Mouse (Mus musculus): Measurements from ENCODE around the gene Tie1. TPM values are rescaled to one million over a fixed set of nuclear protein-coding genes. Genes with fewer than 3 reads are reported as not detected.
A peak's percentile ranks its signal among the peaks of the same experiment; 100 is the strongest.
"Not testable (repeated sequence)": the region's sequence is repeated elsewhere in the genome, so short reads cannot be mapped to it uniquely, and the experiment has no call there.

Tie1 gene
- polyA plus RNA-seq, 1 experiment from 2014 or later, result 21.8 TPM

DNA sequence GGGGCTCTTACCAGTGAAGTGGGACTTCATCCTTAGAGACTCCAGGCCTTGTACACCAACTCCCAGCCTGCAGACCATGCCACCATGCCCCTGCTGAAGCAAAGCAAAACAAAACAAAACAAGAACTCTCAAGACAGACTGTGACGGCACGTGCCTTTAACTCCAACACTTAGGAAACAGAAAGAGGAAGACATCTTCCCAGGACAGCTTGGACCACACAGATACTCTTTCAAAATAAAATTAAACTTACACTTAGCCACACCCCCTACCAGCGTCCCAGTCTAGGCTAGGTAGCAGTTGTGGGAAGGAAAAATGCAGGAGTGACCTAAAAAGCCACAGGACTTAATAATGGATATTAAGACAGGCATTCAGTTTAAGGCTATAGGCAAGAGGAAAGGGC lies 35.9 kb upstream of the Tie1 start:
- no peak for ATAC-seq
- H3K27ac ChIP-seq (ENCODE audit: low read length), result peak overlapping the region; percentile 94
- WGBS, result 62% methylated on average over 3 of the region's 3 CpGs

GRCm38 (mm10) chr4:118523976-118524375 lies 34.1 kb upstream of the Tie1 start:
- Histone ChIP-seq H3K4me2 (ENCODE audit: low read depth, low read length) (no peak overlapping the region), H3K27ac (ENCODE audit: low read length) (no peak overlapping the region), H3K9me3 (ENCODE audit: control insufficient read depth, low read length) (no peaks in the 10 kb centered on the region), H3K4me3 (ENCODE audit: low read length) (no peak overlapping the region), H3K36me3 (ENCODE audit: control insufficient read depth, insufficient read depth, low read length) (no peaks in the 10 kb centered on the region), H3K27me3 (replicated peaks; ENCODE audit: control insufficient read depth, insufficient read depth, low read length) (no peaks in the 10 kb centered on the region), H3K4me1 (ENCODE audit: control insufficient read depth, insufficient read depth, low read length) (peaks cover 12% of the 10 kb centered on the region), H3K9ac (ENCODE audit: low read depth, low read length) (no peak overlapping the region)
- no peak for ATAC-seq
- WGBS, result 70% methylated on average over 7 of the region's 7 CpGs

More for the DNA sequence above, 35.9 kb upstream of the Tie1 start:
- Histone ChIP-seq H3K4me3 (ENCODE audit: low read length) (no peak overlapping the region), H3K9me3 (ENCODE audit: control insufficient read depth, low read length) (no peaks in the 10 kb centered on the region), H3K36me3 (ENCODE audit: control insufficient read depth, insufficient read depth, low read length) (no peaks in the 10 kb centered on the region), H3K4me2 (ENCODE audit: low read depth, low read length) (no peak overlapping the region), H3K27me3 (replicated peaks; ENCODE audit: control insufficient read depth, insufficient read depth, low read length) (no peaks in the 10 kb centered on the region), H3K9ac (ENCODE audit: low read depth, low read length) (no peak overlapping the region), H3K4me1 (ENCODE audit: control insufficient read depth, insufficient read depth, low read length) (peaks cover 12% of the 10 kb centered on the region)

DNA sequence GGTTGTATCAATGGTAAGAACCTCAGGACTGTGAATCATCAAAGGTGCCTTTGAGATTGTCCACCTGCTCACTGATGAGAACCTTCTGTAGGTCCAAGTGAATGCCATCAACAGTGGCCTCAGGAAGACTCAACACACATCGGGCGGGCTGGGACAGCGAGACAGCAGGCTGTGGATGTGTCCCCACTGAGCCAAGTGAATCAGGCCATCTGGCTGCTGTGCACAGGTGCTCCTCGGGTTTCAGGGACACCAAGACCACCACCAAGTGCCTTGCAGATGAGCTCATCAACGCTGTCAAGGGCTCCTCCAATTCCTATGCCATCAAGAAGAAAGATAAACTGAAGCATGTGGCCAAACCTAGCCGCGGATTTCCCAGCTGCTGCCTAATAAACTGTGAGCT lies 32.4 kb upstream of the Tie1 start:
- no peak overlapping the region for H3K27ac ChIP-seq (ENCODE audit: low read length)
- WGBS, result 88% methylated on average over 7 of the region's 7 CpGs

DNA sequence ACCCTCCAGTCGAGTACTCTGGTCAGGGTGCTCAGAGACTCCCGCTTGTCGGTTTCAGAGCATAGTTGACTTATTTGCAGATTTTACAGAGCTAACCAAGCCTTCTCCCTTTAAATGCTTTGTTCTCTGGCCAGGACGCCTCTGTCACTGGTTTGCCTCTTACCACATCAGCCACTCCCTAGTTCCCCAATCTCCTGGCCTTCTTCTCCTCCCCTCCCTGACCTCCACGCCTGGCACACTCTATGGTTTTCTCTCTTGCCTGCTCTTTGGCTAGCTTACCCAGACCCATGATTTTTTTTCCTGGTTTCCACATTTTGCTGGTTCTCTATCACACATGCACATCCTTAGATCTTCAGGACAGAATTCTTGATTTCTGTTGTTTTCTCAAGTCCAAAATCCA lies 28.3 kb upstream of the Tie1 start:
- 59% methylated on average over 5 of the region's 5 CpGs for WGBS
- H3K4me3 ChIP-seq (ENCODE audit: low read length), result peak overlapping the region; percentile 12; the same call in 1 of the 2 replicates
- H3K4me1 ChIP-seq (ENCODE audit: control insufficient read depth, insufficient read depth, low read length), result peaks cover 12% of the 10 kb centered on the region; the same call in 1 of the 2 replicates
- peak overlapping the region; percentile 52 for H3K9ac ChIP-seq (ENCODE audit: low read depth, low read length)
- H3K36me3 ChIP-seq (ENCODE audit: control insufficient read depth, insufficient read depth, low read length), result no peaks in the 10 kb centered on the region
- no peak for ATAC-seq
- H3K9me3 ChIP-seq (ENCODE audit: control insufficient read depth, low read length), result no peaks in the 10 kb centered on the region
- peak overlapping the region; percentile 38; the same call in 1 of the 2 replicates for H3K4me2 ChIP-seq (ENCODE audit: low read depth, low read length)
- H3K27ac ChIP-seq (ENCODE audit: low read length), result peak overlapping the region; percentile 95
- H3K27me3 ChIP-seq (replicated peaks; ENCODE audit: control insufficient read depth, insufficient read depth, low read length), result no peaks in the 10 kb centered on the region

More for the DNA sequence above, 32.4 kb upstream of the Tie1 start:
- Histone ChIP-seq H3K4me1 (ENCODE audit: control insufficient read depth, insufficient read depth, low read length) (peaks cover 18% of the 10 kb centered on the region), H3K9ac (ENCODE audit: low read depth, low read length) (no peak overlapping the region), H3K27me3 (replicated peaks; ENCODE audit: control insufficient read depth, insufficient read depth, low read length) (no peaks in the 10 kb centered on the region), H3K36me3 (ENCODE audit: control insufficient read depth, insufficient read depth, low read length) (no peaks in the 10 kb centered on the region), H3K9me3 (ENCODE audit: control insufficient read depth, low read length) (no peaks in the 10 kb centered on the region), H3K4me3 (ENCODE audit: low read length) (no peak overlapping the region), H3K4me2 (ENCODE audit: low read depth, low read length) (no peak overlapping the region)
- no peak for ATAC-seq

DNA sequence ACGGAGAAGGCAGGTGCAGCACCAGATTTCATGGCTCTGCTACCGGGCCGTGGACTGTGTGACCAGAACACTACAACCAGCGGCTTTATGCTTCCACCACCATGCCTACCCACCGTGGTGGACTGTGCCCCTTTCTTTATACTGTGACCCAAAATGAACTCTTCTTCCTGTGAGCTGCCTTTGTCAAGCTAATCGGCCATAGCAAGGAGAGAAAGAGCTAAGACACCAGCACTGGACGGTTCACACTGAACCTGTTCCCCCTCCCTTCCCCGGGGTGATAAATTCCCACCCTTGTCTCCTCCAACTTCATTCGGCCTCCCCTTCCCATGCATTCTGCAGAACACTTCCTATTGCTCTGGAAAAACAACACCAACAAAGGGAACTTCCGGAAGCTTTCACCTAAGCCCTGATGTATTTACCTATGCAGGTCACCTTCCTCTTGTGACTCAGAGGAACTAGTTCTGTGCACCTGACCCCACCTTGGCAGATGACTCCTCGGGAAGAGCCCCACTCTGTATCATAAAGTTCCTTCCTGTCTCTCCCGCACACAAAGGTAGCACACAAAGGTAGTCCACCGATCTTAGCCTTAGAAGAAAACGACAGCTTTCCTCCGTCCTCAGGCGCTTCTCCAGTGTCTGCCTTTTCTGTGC lies 27.8 kb upstream of the Tie1 start:
- WGBS, result 31% methylated on average over 16 of the region's 16 CpGs

DNA sequence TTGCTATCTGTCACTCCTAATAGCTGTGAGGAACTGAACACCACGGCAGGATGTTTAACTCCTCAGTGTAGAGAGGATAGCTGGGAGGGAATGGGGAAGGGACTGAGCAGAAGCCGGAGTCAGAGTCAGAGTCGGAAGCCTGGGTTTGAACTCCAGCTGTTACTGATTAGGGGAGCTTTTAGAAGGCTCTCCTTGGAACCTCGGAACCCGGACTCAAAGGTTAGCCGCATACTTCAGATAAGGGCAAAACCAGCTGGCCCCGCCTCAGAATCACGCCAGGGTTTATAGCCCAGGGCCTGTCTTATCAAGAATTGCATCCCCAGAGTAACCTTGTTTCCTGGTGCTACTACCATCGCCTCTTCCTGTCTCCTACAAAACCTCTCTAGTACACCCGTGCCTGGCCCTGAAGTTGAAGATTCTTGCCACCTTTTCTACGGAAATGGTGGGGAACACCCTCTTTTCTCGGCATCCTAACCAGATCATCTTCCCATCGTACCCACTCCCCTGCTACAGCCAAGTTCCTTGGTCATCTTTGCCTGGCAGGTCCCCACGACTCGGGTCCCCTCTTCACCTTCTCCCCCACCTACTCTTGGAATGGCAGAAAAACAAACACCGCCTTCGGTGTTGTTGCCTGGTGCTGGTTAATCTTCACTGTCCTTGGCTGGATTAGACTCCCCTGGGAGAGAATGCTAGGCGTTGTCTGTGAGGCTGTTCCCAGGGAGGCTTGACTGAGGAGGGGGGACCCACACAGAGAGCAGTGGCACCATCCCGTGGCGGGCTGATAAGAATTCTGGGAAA lies 27.0 kb upstream of the Tie1 start:
- 17% methylated on average over 20 of the region's 20 CpGs for WGBS
- Histone ChIP-seq H3K9ac (ENCODE audit: low read depth, low read length) (peak overlapping the region; percentile 52), H3K9me3 (ENCODE audit: control insufficient read depth, low read length) (no peaks in the 10 kb centered on the region), H3K27ac (ENCODE audit: low read length) (peak overlapping the region; percentile 95), H3K36me3 (ENCODE audit: control insufficient read depth, insufficient read depth, low read length) (no peaks in the 10 kb centered on the region), H3K4me3 (ENCODE audit: low read length) (peak overlapping the region; percentile 7; the same call in 1 of the 2 replicates), H3K27me3 (replicated peaks; ENCODE audit: control insufficient read depth, insufficient read depth, low read length) (no peaks in the 10 kb centered on the region), H3K4me2 (ENCODE audit: low read depth, low read length) (peak overlapping the region; percentile 38), H3K4me1 (ENCODE audit: control insufficient read depth, insufficient read depth, low read length) (peaks cover 12% of the 10 kb centered on the region; the same call in 1 of the 2 replicates)
- peak; percentile 92 for ATAC-seq

More for the DNA sequence above, 27.8 kb upstream of the Tie1 start:
- no peaks in the 10 kb centered on the region for H3K27me3 ChIP-seq (replicated peaks; ENCODE audit: control insufficient read depth, insufficient read depth, low read length)
- H3K4me2 ChIP-seq (ENCODE audit: low read depth, low read length), result peak overlapping the region; percentile 38
- peaks cover 12% of the 10 kb centered on the region; the same call in 1 of the 2 replicates for H3K4me1 ChIP-seq (ENCODE audit: control insufficient read depth, insufficient read depth, low read length)
- no peaks in the 10 kb centered on the region for H3K9me3 ChIP-seq (ENCODE audit: control insufficient read depth, low read length)
- peak overlapping the region; percentile 12 for H3K4me3 ChIP-seq (ENCODE audit: low read length)
- H3K27ac ChIP-seq (ENCODE audit: low read length), result peak overlapping the region; percentile 95
- H3K36me3 ChIP-seq (ENCODE audit: control insufficient read depth, insufficient read depth, low read length), result no peaks in the 10 kb centered on the region
- ATAC-seq, result peak; percentile 49
- H3K9ac ChIP-seq (ENCODE audit: low read depth, low read length), result peak overlapping the region; percentile 52

GRCm38 (mm10) chr4:118509050-118509449 lies 19.2 kb upstream of the Tie1 start:
- H3K4me3 ChIP-seq (ENCODE audit: low read length), result no peak overlapping the region
- no peak overlapping the region for H3K9ac ChIP-seq (ENCODE audit: low read depth, low read length)
- H3K9me3 ChIP-seq (ENCODE audit: control insufficient read depth, low read length), result no peaks in the 10 kb centered on the region
- WGBS, result 27% methylated on average over 6 of the region's 6 CpGs
- H3K27ac ChIP-seq (ENCODE audit: low read length), result no peak overlapping the region
- ATAC-seq, result no peak
- no peaks in the 10 kb centered on the region for H3K27me3 ChIP-seq (replicated peaks; ENCODE audit: control insufficient read depth, insufficient read depth, low read length)
- no peak overlapping the region for H3K4me2 ChIP-seq (ENCODE audit: low read depth, low read length)
- H3K36me3 ChIP-seq (ENCODE audit: control insufficient read depth, insufficient read depth, low read length), result no peaks in the 10 kb centered on the region
- peaks cover 3% of the 10 kb centered on the region; the same call in 1 of the 2 replicates for H3K4me1 ChIP-seq (ENCODE audit: control insufficient read depth, insufficient read depth, low read length)

GRCm38 (mm10) chr4:118507171-118507570 lies 17.3 kb upstream of the Tie1 start:
- H3K9ac ChIP-seq (ENCODE audit: low read depth, low read length); H3K4me2 ChIP-seq (ENCODE audit: low read depth, low read length); H3K27ac ChIP-seq (ENCODE audit: low read length); H3K36me3 ChIP-seq (ENCODE audit: control insufficient read depth, insufficient read depth, low read length); H3K27me3 ChIP-seq (replicated peaks; ENCODE audit: control insufficient read depth, insufficient read depth, low read length); H3K4me1 ChIP-seq (ENCODE audit: control insufficient read depth, insufficient read depth, low read length); ATAC-seq; H3K9me3 ChIP-seq (ENCODE audit: control insufficient read depth, low read length); H3K4me3 ChIP-seq (ENCODE audit: low read length): not testable (repeated sequence)
- WGBS, result 57% methylated on average over 1 of the region's 1 CpGs

DNA sequence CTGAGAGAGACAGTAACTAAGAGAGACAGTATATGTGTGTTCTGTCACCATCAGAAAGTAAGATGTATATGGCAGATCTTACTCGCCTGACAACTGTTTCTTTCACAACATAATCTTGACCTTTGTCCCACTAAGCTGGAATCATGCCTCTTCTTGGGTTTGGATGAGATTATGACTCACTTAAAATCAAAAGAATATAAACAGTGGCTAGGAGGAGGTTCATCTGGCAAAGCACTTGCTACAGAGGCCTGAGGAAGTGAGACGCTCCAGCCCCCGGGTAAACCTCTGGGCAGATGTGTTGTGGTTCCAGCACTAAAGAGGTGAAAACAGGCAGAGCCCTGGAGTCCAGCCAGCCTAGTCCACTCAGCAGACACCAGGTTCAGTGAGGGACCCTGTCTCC lies 15.7 kb upstream of the Tie1 start:
- H3K4me2 ChIP-seq (ENCODE audit: low read depth, low read length), result no peak overlapping the region
- H3K4me1 ChIP-seq (ENCODE audit: control insufficient read depth, insufficient read depth, low read length), result peaks cover 3% of the 10 kb centered on the region; the same call in 1 of the 2 replicates
- H3K36me3 ChIP-seq (ENCODE audit: control insufficient read depth, insufficient read depth, low read length), result no peaks in the 10 kb centered on the region
- no peak overlapping the region for H3K4me3 ChIP-seq (ENCODE audit: low read length)
- ATAC-seq, result peak; percentile 28; the same call in 1 of the 2 replicates
- no peaks in the 10 kb centered on the region for H3K27me3 ChIP-seq (replicated peaks; ENCODE audit: control insufficient read depth, insufficient read depth, low read length)
- no peak overlapping the region for H3K27ac ChIP-seq (ENCODE audit: low read length)
- WGBS, result 31% methylated on average over 3 of the region's 3 CpGs
- no peaks in the 10 kb centered on the region for H3K9me3 ChIP-seq (ENCODE audit: control insufficient read depth, low read length)
- no peak overlapping the region for H3K9ac ChIP-seq (ENCODE audit: low read depth, low read length)

Data from intestine, embryonic 16.5 days (tissue).